Mouse (Mus musculus) MEL (cell line): Measurements from ENCODE around the gene Mfap3l.

Experiments
- CHD1 ChIP-seq: IDR thresholded peaks from 2 replicates; pipeline ENCODE4 v1.6.1; 2012; ENCODE audit warnings: low read depth, mild to moderate bottlenecking, inconsistent platforms, low read length, improper control_type of control experiment
- CHD2 ChIP-seq: IDR thresholded peaks from 2 replicates; pipeline ENCODE4 v1.6.1; 2011; ENCODE audit warnings: low read length, improper control_type of control experiment
- CTCF ChIP-seq, 3 experiments: IDR thresholded peaks in 2 of 3; conservative IDR thresholded peaks in 1 of 3; 2 replicates each; pipeline ENCODE4 v1.5.1; 2011 to 2012; ENCODE audit warnings: low read length in 3 of 3, low read depth in 2 of 3, mild to moderate bottlenecking in 2 of 3, improper control_type of control experiment in 1 of 3, inconsistent platforms in 1 of 3, mixed read lengths in 1 of 3, moderate library complexity in 1 of 3; ENCODE audit not compliant: control insufficient read depth in 1 of 3, insufficient read depth in 1 of 3, poor library complexity in 1 of 3, severe bottlenecking in 1 of 3
- ETS1 ChIP-seq: IDR thresholded peaks from 2 replicates; pipeline ENCODE4 v1.6.1; 2012; ENCODE audit warnings: low read depth, mild to moderate bottlenecking, inconsistent platforms, low read length, improper control_type of control experiment, moderate library complexity
- MAX ChIP-seq: IDR thresholded peaks from 2 replicates; pipeline ENCODE4 v1.6.1; 2011; ENCODE audit warnings: low read length, improper control_type of control experiment
- MAZ ChIP-seq: IDR thresholded peaks from 2 replicates; pipeline ENCODE4 v1.6.1; 2012; ENCODE audit warnings: low read depth, mild to moderate bottlenecking, inconsistent platforms, low read length, improper control_type of control experiment
- MEF2A ChIP-seq: IDR thresholded peaks from 2 replicates; pipeline ENCODE4 v1.6.1; 2014; ENCODE audit warnings: low read depth, mild to moderate bottlenecking, inconsistent platforms, low read length, improper control_type of control experiment; ENCODE audit not compliant: poor library complexity, insufficient replicate concordance, severe bottlenecking; ENCODE audit errors: extremely low read depth
- MYB ChIP-seq: IDR thresholded peaks from 2 replicates; pipeline ENCODE4 v1.6.1; 2011; ENCODE audit warnings: mild to moderate bottlenecking, low read depth, low read length, improper control_type of control experiment
- NELFE ChIP-seq: IDR thresholded peaks from 2 replicates; pipeline ENCODE4 v1.6.1; 2011; ENCODE audit warnings: low read depth, low read length, improper control_type of control experiment
- POLR2A ChIP-seq, 2 experiments: IDR thresholded peaks; 2 replicates each; pipeline ENCODE4 v1.6.1; 2011 to 2012; ENCODE audit warnings: low read length in 2 of 2, mild to moderate bottlenecking in 2 of 2, control low read depth in 1 of 2, improper control_type of control experiment in 1 of 2, low read depth in 1 of 2, moderate library complexity in 1 of 2; ENCODE audit not compliant: control insufficient read depth in 1 of 2, insufficient read depth in 1 of 2, poor library complexity in 1 of 2
- POLR2AphosphoS2 ChIP-seq: IDR thresholded peaks from 2 replicates; pipeline ENCODE4 v1.6.1; 2011; ENCODE audit warnings: low read length, improper control_type of control experiment
- RCOR1 ChIP-seq: IDR thresholded peaks from 2 replicates; pipeline ENCODE4 v1.6.1; 2012; ENCODE audit warnings: low read depth, mild to moderate bottlenecking, inconsistent platforms, low read length, improper control_type of control experiment
- ZKSCAN1 ChIP-seq: IDR thresholded peaks from 2 replicates; pipeline ENCODE4 v1.6.1; 2012; ENCODE audit warnings: low read depth, mild to moderate bottlenecking, inconsistent platforms, low read length, improper control_type of control experiment, moderate library complexity
- ZNF384 ChIP-seq: IDR thresholded peaks from 2 replicates; pipeline ENCODE4 v1.6.1; 2012; ENCODE audit warnings: low read depth, mild to moderate bottlenecking, inconsistent platforms, low read length, improper control_type of control experiment

DNA sequence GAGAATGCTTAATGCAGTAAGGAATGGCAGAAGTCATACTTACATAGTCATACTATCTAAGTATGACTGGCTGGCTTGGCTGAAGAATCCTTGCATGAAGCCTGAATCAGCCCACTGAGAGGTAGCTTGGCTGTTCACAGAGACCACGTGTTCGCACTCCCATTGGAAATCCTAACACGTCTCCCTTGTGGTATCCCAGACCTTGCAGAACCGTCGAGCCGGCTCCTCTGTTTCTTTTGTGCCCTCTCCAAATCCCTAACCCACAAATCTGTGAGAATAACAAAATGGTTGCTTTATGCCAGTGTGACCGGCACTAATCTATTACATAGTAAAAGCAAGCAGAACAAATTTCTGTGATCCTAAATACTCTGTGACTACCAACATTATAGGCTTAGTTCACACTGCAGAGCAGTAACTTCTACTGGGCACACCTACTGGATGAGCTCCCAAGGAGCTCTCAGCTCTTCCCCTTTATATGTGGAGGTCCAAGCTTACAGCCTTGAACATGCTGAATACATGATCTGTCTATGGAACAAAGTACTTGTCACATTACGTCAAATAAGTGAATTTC lies 79.0 kb downstream of the Mfap3l start:
- TF ChIP-seq CHD2 (no peak), POLR2AphosphoS2 (no peak), POLR2A (IDR thresholded peaks at IDR 0.05; ENCODE audit: control insufficient read depth in 1 of 2, insufficient read depth in 1 of 2, low read depth in 1 of 2, low read length in 2 of 2, poor library complexity in 1 of 2) (no peak), NELFE (no peak), CHD1 (no peak), MEF2A (no peak), CTCF (IDR thresholded peaks at IDR 0.05 in 2 of 3, conservative IDR thresholded peaks at IDR 0.05 in 1 of 3; ENCODE audit: control insufficient read depth in 1 of 3, insufficient read depth in 1 of 3, low read depth in 2 of 3, low read length in 3 of 3, poor library complexity in 1 of 3, severe bottlenecking in 1 of 3) (no peak), MAX (no peak), ZNF384 (no peak), ZKSCAN1 (no peak), MYB (no peak), MAZ (no peak), RCOR1 (no peak), ETS1 (no peak)
